In the genomic region with DNA sequence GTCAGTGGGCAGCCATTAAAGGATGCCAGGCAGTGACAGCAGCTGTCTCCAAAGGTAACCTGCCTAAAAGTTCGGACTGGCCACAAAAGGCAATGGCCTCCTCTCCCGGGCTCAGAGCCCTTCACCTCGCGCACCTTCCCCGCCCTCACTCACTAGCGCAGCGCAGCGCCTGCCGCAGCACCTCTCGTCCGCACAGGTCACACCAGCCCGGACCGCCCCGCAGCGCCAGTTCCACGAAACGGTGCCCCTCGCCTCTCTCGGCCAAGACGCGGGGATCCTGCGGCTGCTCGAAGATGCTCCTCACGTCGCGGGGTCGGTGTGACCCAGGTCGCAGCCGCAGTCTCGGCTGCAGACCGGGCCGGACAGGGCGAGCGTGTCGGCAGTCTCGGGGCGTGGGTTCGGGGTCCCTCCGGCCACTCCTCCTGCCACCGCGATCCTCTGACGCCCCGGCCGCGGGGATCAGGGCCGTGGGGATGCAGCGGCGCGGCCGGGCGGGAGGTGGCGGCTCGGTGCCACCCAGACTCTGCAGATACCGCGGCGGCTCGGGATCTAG, we compare ENCODE assay signal across 8 mouse cellular contexts. TPM values are rescaled to one million over a fixed set of nuclear protein-coding genes. Genes with fewer than 3 reads are reported as not detected.
A peak's percentile ranks its signal among the peaks of the same experiment; 100 is the strongest.
DNase-seq lines count a peak whose midpoint lies in the region; ATAC-seq and TF ChIP-seq lines count a peak whose summit lies in the region.

No protein-coding gene starts in this region.

- TF ChIP-seq CTCF in ES-Bruce4 (IDR thresholded peaks at IDR 0.05; ENCODE audit: low read depth, low read length), result no peak

- ATAC-seq in heart, embryonic 16.5 days (replicated peaks; ENCODE audit: extremely low read depth, insufficient read depth, low FRiP score), result no peak
- peak; percentile 30 for ATAC-seq in hindbrain, embryonic 13.5 days (ENCODE audit: low FRiP score)
- peak; percentile 35 for ATAC-seq in megakaryocyte-erythroid progenitor cell, adult 5-6 weeks (replicated peaks; ENCODE audit: low FRiP score, low TSS enrichment, poor library complexity, severe bottlenecking)

- TF ChIP-seq POLR2A in ES-Bruce4 (IDR thresholded peaks at IDR 0.05; ENCODE audit: insufficient read depth, low read length), result no peak

- peaks cover 16% of the 10 kb centered on the region for H3K27me3 ChIP-seq in heart, embryonic 16.5 days (ENCODE audit: control insufficient read depth, insufficient read depth, low read length)
- peaks cover 10% of the 10 kb centered on the region; the same call in 1 of the 2 replicates for H3K27me3 ChIP-seq in ES-Bruce4 (ENCODE audit: control insufficient read depth, insufficient read depth, low read length, poor library complexity, severe bottlenecking)
- H3K27me3 ChIP-seq in hindbrain, embryonic 13.5 days, result peaks cover 49% of the 10 kb centered on the region

- no peaks in the 10 kb centered on the region for H3K36me3 ChIP-seq in heart, embryonic 16.5 days (ENCODE audit: control insufficient read depth, insufficient read depth)
- no peaks in the 10 kb centered on the region for H3K36me3 ChIP-seq in ES-Bruce4 (ENCODE audit: control insufficient read depth, insufficient read depth, low read length, poor library complexity, severe bottlenecking)
- H3K36me3 ChIP-seq in hindbrain, embryonic 13.5 days, result no peaks in the 10 kb centered on the region

- H3K4me1 ChIP-seq in heart, embryonic 16.5 days (ENCODE audit: control insufficient read depth, insufficient read depth, low read length), result peaks cover 16% of the 10 kb centered on the region
- no peaks in the 10 kb centered on the region for H3K4me1 ChIP-seq in ES-Bruce4 (ENCODE audit: control insufficient read depth, insufficient read depth, low read length)
- H3K4me1 ChIP-seq in hindbrain, embryonic 13.5 days (replicated peaks), result peaks cover 43% of the 10 kb centered on the region

- intact Hi-C loops in heart, postnatal 10 days (cut with DNase I), result loop anchor here (5.0 kb wide), 1 partner anchor 37 kb away; no protein-coding TSS in a partner anchor

- H3K9ac ChIP-seq in heart, embryonic 16.5 days (ENCODE audit: low read length), result peak overlapping the region; percentile 85
- H3K9ac ChIP-seq in ES-Bruce4 (ENCODE audit: low read depth, poor library complexity, severe bottlenecking), result peak overlapping the region; percentile 59
- peak overlapping the region; percentile 86 for H3K9ac ChIP-seq in hindbrain, embryonic 13.5 days

- no peak for DNase-seq in heart, postnatal 10 days
- peak; percentile 58 to 69 for DNase-seq in cerebellum, adult 18-20 months
- DNase-seq in layer of hippocampus, adult 11-12 months (ENCODE audit: low spot score), result no peak
- no peak for DNase-seq in c-Kit-positive CD71-positive TER-119-positive erythroid progenitor cells, embryonic 14.5 days (ENCODE audit: low spot score)

- 1% methylated on average over 55 of the region's 57 CpGs for WGBS in heart, embryonic 16.5 days
- 2% methylated on average over 56 of the region's 57 CpGs for WGBS in hindbrain, embryonic 13.5 days

- no peak overlapping the region for H3K27ac ChIP-seq in heart, embryonic 16.5 days (ENCODE audit: low read length)
- H3K27ac ChIP-seq in ES-Bruce4 (ENCODE audit: insufficient read depth, low read length), result no peak overlapping the region
- H3K27ac ChIP-seq in hindbrain, embryonic 13.5 days, result no peak overlapping the region

- TF ChIP-seq EP300 in ES-Bruce4 (IDR thresholded peaks at IDR 0.05; ENCODE audit: insufficient read depth, low read depth, low read length), result no peak

- peak overlapping the region; percentile 82 for H3K4me3 ChIP-seq in heart, embryonic 16.5 days (ENCODE audit: low read length)
- peak overlapping the region; percentile 52 for H3K4me3 ChIP-seq in ES-Bruce4 (ENCODE audit: low read depth, low read length)
- H3K4me3 ChIP-seq in hindbrain, embryonic 13.5 days, result peak overlapping the region; percentile 73

- no peaks in the 10 kb centered on the region for H3K9me3 ChIP-seq in heart, embryonic 16.5 days (replicated peaks; ENCODE audit: control insufficient read depth, low read length)
- H3K9me3 ChIP-seq in ES-Bruce4 (replicated peaks; ENCODE audit: control insufficient read depth, insufficient read depth, low read length, poor library complexity, severe bottlenecking), result no peaks in the 10 kb centered on the region
- H3K9me3 ChIP-seq in hindbrain, embryonic 13.5 days, result no peaks in the 10 kb centered on the region

- peak overlapping the region; percentile 98 for H3K4me2 ChIP-seq in heart, embryonic 16.5 days (ENCODE audit: low read depth, low read length)
- H3K4me2 ChIP-seq in hindbrain, embryonic 13.5 days, result peak overlapping the region; percentile 96

RNA-seq across cellular contexts. Expression of gene Rassf5, which starts 0.4 kb away (rescaled TPM):
- 15.0 and 22.5 TPM in 2 replicates for polyA plus RNA-seq in heart, embryonic 16.5 days (2015; fragmentation: Nextera tagmentation; extraction: Ambion mirVana)
- 1 to 10 TPM; 3.9 to 5.4 TPM for total RNA-seq in heart, postnatal 10 days (2021)
- polyA plus RNA-seq in ES-Bruce4 (2011; ENCODE audit: insufficient read depth, insufficient read length, low read depth, missing spikeins), result 0.45 and 1.1 TPM in 2 replicates
- polyA plus RNA-seq in hindbrain, embryonic 13.5 days (2015; fragmentation: Nextera tagmentation; extraction: Ambion mirVana), result 2.6 TPM in 2 replicates
- total RNA-seq in megakaryocyte-erythroid progenitor cell, adult 5-6 weeks (2014; fragmentation: Nextera tagmentation), result 19.8 and 20.0 TPM in 2 replicates
- total RNA-seq in megakaryocyte-erythroid progenitor cell, adult 5-6 weeks (2017), result 26.0 and 28.0 TPM in 2 replicates

RNA-seq across cellular contexts. Expression of gene Ikbke, which starts 34.8 kb away (rescaled TPM):
- 4.0 and 5.0 TPM in 2 replicates for polyA plus RNA-seq in heart, embryonic 16.5 days (2015; fragmentation: Nextera tagmentation; extraction: Ambion mirVana)
- total RNA-seq in heart, postnatal 10 days (2021), result 1 to 10 TPM; 2.9 to 3.1 TPM
- 4.0 and 5.2 TPM in 2 replicates for polyA plus RNA-seq in ES-Bruce4 (2011; ENCODE audit: insufficient read depth, insufficient read length, low read depth, missing spikeins)
- 0.66 and 0.92 TPM in 2 replicates for polyA plus RNA-seq in hindbrain, embryonic 13.5 days (2015; fragmentation: Nextera tagmentation; extraction: Ambion mirVana)
- total RNA-seq in megakaryocyte-erythroid progenitor cell, adult 5-6 weeks (2014; fragmentation: Nextera tagmentation), result 11.1 and 11.2 TPM in 2 replicates
- 1.9 and 4.3 TPM in 2 replicates for total RNA-seq in megakaryocyte-erythroid progenitor cell, adult 5-6 weeks (2017)

Comparison
In these comparisons a context has a peak if more than half of its experiments do, and no peak if none do; other contexts are left out.
1. DNase-seq: peak in cerebellum, adult 18-20 months (2 of 2); none in heart, postnatal 10 days (0 of 2), layer of hippocampus, adult 11-12 months (single experiment) and c-Kit-positive CD71-positive TER-119-positive erythroid progenitor cells, embryonic 14.5 days (single experiment).
2. Peak in every context shown above with its lines, with median percentiles within 50 percentile points of each other: H3K4me3 ChIP-seq and H3K9ac ChIP-seq.